Mouse (Mus musculus): ENCODE results near the gene Atp5d. TPM values are rescaled to one million over a fixed set of nuclear protein-coding genes. Genes with fewer than 3 reads are reported as not detected.

The Atp5d gene
- polyA plus RNA-seq, 1 experiment from 2014 or later: 362 TPM

GRCm38 (mm10) chr10:80141786-80142529, 3.5 kb downstream of the Atp5d start:
- H3K4me1 ChIP-seq (replicated peaks): peaks cover 93% of the 10 kb centered on the region
- peaks cover 36% of the 10 kb centered on the region for H3K36me3 ChIP-seq
- peak overlapping the region; percentile 82 for H3K4me3 ChIP-seq (replicated peaks)
- no peaks in the 10 kb centered on the region for H3K9me3 ChIP-seq (replicated peaks)
- WGBS (ENCODE audit: insufficient replicate concordance): 1% methylated on average over 43 of the region's 43 CpGs
- peak; percentile 81 for ATAC-seq (ENCODE audit: low read depth)
- H3K27ac ChIP-seq: peak overlapping the region; percentile 95
- H3K9ac ChIP-seq: peak overlapping the region; percentile 93
- H3K27me3 ChIP-seq: peaks cover 31% of the 10 kb centered on the region
- DNase-seq: peak; percentile 97
- H3K4me2 ChIP-seq: peak overlapping the region; percentile 96

DNA sequence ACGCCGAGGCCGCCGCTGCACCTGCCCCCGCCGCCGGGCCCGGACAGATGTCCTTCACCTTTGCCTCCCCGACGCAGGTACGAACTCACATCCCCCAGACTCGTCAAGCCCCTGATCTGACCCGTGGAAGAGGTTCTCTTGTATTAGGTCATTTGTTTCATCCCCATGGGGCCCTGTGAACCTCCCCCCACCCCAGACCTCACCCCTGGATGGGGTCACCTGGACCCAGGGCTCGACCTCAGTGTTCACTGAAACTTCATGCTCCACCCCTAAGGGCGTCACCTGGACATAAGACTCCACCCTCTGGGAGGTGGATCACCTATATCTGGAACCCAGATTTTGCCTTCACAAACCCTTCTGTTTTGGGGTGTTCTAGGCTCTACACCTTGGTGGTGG, 4.1 kb downstream of the Atp5d start:
- Histone ChIP-seq H3K4me1 (replicated peaks) (peaks cover 93% of the 10 kb centered on the region), H3K9ac (peak overlapping the region; percentile 93), H3K4me2 (peak overlapping the region; percentile 96), H3K4me3 (replicated peaks) (peak overlapping the region; percentile 82), H3K27me3 (peaks cover 25% of the 10 kb centered on the region), H3K9me3 (replicated peaks) (no peaks in the 10 kb centered on the region), H3K27ac (peak overlapping the region; percentile 95), H3K36me3 (peaks cover 36% of the 10 kb centered on the region)
- ATAC-seq (ENCODE audit: low read depth): peak; percentile 24
- WGBS (ENCODE audit: insufficient replicate concordance): 0% methylated on average over 15 of the region's 15 CpGs
- DNase-seq: peak; percentile 59

GRCm38 (mm10) chr10:80143664-80144063, 5.2 kb downstream of the Atp5d start:
- Histone ChIP-seq H3K4me1 (replicated peaks) (peaks cover 91% of the 10 kb centered on the region), H3K9me3 (replicated peaks) (no peaks in the 10 kb centered on the region), H3K36me3 (peaks cover 36% of the 10 kb centered on the region), H3K4me2 (peak overlapping the region; percentile 96), H3K4me3 (replicated peaks) (peak overlapping the region; percentile 82), H3K27me3 (peaks cover 14% of the 10 kb centered on the region), H3K27ac (no peak overlapping the region), H3K9ac (peak overlapping the region; percentile 14; the same call in 1 of the 2 replicates)
- no peak for DNase-seq
- ATAC-seq (ENCODE audit: low read depth): no peak
- 88% methylated on average over 7 of the region's 7 CpGs for WGBS (ENCODE audit: insufficient replicate concordance)

- Histone ChIP-seq H3K36me3 (peaks cover 36% of the 10 kb centered on the region), H3K4me2 (no peak overlapping the region), H3K27ac (peak overlapping the region; percentile 98; the same call in 1 of the 2 replicates), H3K4me3 (replicated peaks) (0 out of 2 replicates have a peak overlapping the region, but pooled peaks have one; percentile 82), H3K4me1 (replicated peaks) (peaks cover 86% of the 10 kb centered on the region), H3K9me3 (replicated peaks) (no peaks in the 10 kb centered on the region), H3K27me3 (peaks cover 9% of the 10 kb centered on the region), H3K9ac (no peak overlapping the region)
- no peak for DNase-seq
- no peak for ATAC-seq (ENCODE audit: low read depth)
- 89% methylated on average over 12 of the region's 12 CpGs for WGBS (ENCODE audit: insufficient replicate concordance)
These were observed 5.7 kb downstream of the Atp5d start for GRCm38 (mm10) chr10:80144159-80144558.

- WGBS (ENCODE audit: insufficient replicate concordance): 71% methylated on average over 20 of the region's 20 CpGs
- DNase-seq (peak; percentile 61), ATAC-seq (ENCODE audit: low read depth) (no peak)
- H3K27ac ChIP-seq: peak overlapping the region; percentile 98
- H3K4me1 ChIP-seq (replicated peaks): peaks cover 82% of the 10 kb centered on the region
- H3K27me3 ChIP-seq: no peaks in the 10 kb centered on the region
- H3K9me3 ChIP-seq (replicated peaks): no peaks in the 10 kb centered on the region
- H3K4me2 ChIP-seq: peak overlapping the region; percentile 99
- H3K36me3 ChIP-seq: peaks cover 42% of the 10 kb centered on the region
- H3K4me3 ChIP-seq (replicated peaks): no peak overlapping the region
- peak overlapping the region; percentile 90 for H3K9ac ChIP-seq
These were observed 6.7 kb downstream of the Atp5d start for GRCm38 (mm10) chr10:80144864-80145838.

- no peak for DNase-seq
- H3K4me1 ChIP-seq (replicated peaks): peaks cover 83% of the 10 kb centered on the region
- no peaks in the 10 kb centered on the region for H3K27me3 ChIP-seq
- H3K4me3 ChIP-seq (replicated peaks): peak overlapping the region; percentile 16
- peaks cover 49% of the 10 kb centered on the region for H3K36me3 ChIP-seq
- H3K27ac ChIP-seq: peak overlapping the region; percentile 98
- H3K9me3 ChIP-seq (replicated peaks): no peaks in the 10 kb centered on the region
- H3K4me2 ChIP-seq: peak overlapping the region; percentile 99
- WGBS (ENCODE audit: insufficient replicate concordance): 61% methylated on average over 6 of the region's 6 CpGs
- H3K9ac ChIP-seq: peak overlapping the region; percentile 90
- no peak for ATAC-seq (ENCODE audit: low read depth)
These were observed 7.5 kb downstream of the Atp5d start for GRCm38 (mm10) chr10:80145896-80146295.

DNA sequence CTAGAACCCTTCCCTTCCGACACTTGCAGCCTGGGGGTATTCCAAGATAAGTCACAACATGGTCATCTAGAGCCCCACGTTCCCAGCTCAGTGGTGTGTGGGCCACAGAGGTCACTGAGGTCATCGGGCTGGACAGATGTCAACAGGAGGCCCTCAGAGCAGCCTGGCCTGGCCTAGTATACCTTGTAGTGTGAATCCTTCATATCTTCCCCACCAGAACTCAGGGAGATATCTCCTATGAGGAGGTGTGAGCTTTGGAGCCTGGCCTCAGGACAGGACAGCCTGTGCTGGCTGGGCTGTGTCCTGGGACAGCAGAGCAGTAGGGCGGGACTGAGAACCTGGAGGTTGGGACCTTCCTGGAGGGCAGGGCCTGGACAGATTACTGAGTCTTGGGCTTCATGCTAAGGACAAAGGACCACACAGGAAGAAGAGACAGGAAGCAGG, 8.2 kb downstream of the Atp5d start:
- H3K36me3 ChIP-seq: peaks cover 56% of the 10 kb centered on the region
- peak overlapping the region; percentile 91; the same call in 1 of the 2 replicates for H3K4me3 ChIP-seq (replicated peaks)
- H3K27ac ChIP-seq: peak overlapping the region; percentile 98
- ATAC-seq (ENCODE audit: low read depth): no peak
- peak overlapping the region; percentile 99 for H3K4me2 ChIP-seq
- H3K4me1 ChIP-seq (replicated peaks): peaks cover 85% of the 10 kb centered on the region
- no peaks in the 10 kb centered on the region for H3K9me3 ChIP-seq (replicated peaks)
- peak overlapping the region; percentile 90 for H3K9ac ChIP-seq
- H3K27me3 ChIP-seq: no peaks in the 10 kb centered on the region
- no peak for DNase-seq
- 62% methylated on average over 4 of the region's 4 CpGs for WGBS (ENCODE audit: insufficient replicate concordance)

GRCm38 (mm10) chr10:80147146-80147718, 8.8 kb downstream of the Atp5d start:
- no peak for ATAC-seq (ENCODE audit: low read depth)
- peak; percentile 53 for DNase-seq
- peak overlapping the region; percentile 91 for H3K4me3 ChIP-seq (replicated peaks)
- 25% methylated on average over 5 of the region's 5 CpGs for WGBS (ENCODE audit: insufficient replicate concordance)
- H3K27me3 ChIP-seq: no peaks in the 10 kb centered on the region
- H3K9me3 ChIP-seq (replicated peaks): no peaks in the 10 kb centered on the region
- peaks cover 88% of the 10 kb centered on the region for H3K4me1 ChIP-seq (replicated peaks)
- H3K27ac ChIP-seq: peak overlapping the region; percentile 98
- H3K9ac ChIP-seq: peak overlapping the region; percentile 90
- H3K4me2 ChIP-seq: peak overlapping the region; percentile 99
- peaks cover 62% of the 10 kb centered on the region for H3K36me3 ChIP-seq

- WGBS (ENCODE audit: insufficient replicate concordance): under 1% methylated on average over 36 of the region's 42 CpGs
- peaks cover 70% of the 10 kb centered on the region for H3K36me3 ChIP-seq
- ATAC-seq (ENCODE audit: low read depth): peak; percentile 33
- H3K4me2 ChIP-seq: peak within 1 kb of the TSS; percentile 99
- no peaks in the 10 kb centered on the region for H3K9me3 ChIP-seq (replicated peaks)
- peak within 1 kb of the TSS; percentile 91 for H3K4me3 ChIP-seq (replicated peaks)
- no peaks in the 10 kb centered on the region for H3K27me3 ChIP-seq
- peak; percentile 70 for DNase-seq
- peak within 1 kb of the TSS; percentile 90 for H3K9ac ChIP-seq
- peak within 1 kb of the TSS; percentile 98 for H3K27ac ChIP-seq
- peaks cover 88% of the 10 kb centered on the region for H3K4me1 ChIP-seq (replicated peaks)
These were observed 9.5 kb downstream of the Atp5d start, which contains the start of gene Midn for GRCm38 (mm10) chr10:80147719-80148601. TSS of gene Midn (plus strand) at chr10:80148272.

All from liver, embryonic 13.5 days (tissue).